Mouse (Mus musculus) heart, postnatal 10 days (tissue): ENCODE data around the gene Msh5. TPM values are rescaled to one million over a fixed set of nuclear protein-coding genes. Genes with fewer than 3 reads are reported as not detected.

Source experiments
- DNase-seq, 2 experiments: peaks; one replicate each; pipeline ENCODE4 v3.0.0; 2021
- intact Hi-C: fragments of 180-260 bp; cut with DNase I; formaldehyde crosslinking; loops from one replicate; pipeline ENCODE4 v1.15.1; 2025
- total RNA-seq, 2 experiments: library from RNA; stranded (reverse); gene quantifications; 2 replicates each; pipeline ENCODE4 v1.2.3; 2021

Msh5 gene
- total RNA-seq, 2 experiments from 2014 or later, result 2.0 TPM

DNA sequence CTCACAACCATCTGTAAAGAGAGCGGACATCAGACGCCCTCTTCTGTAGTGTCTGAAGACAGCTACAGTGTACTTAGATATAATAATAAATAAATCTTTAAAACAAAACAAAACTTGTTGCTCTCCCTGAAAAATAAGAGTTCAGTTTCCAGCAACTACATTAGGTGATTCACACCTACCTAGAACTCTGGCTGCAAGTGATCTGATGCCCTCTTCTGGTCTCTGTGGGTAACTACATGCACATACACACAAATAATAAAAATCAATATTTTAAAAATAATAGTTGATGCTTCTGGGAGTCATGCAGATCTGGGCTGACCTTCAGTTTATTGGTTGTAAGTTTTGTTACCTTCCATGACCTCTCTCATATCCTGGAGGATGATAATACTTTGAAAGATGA lies 62.3 kb downstream of the Msh5 start:
- no peak for DNase-seq
- intact Hi-C loops, result loop anchor here (5.0 kb wide), 2 partner anchors 72 to 127 kb away; partner anchors contain the start of gene Slc44a4

DNA sequence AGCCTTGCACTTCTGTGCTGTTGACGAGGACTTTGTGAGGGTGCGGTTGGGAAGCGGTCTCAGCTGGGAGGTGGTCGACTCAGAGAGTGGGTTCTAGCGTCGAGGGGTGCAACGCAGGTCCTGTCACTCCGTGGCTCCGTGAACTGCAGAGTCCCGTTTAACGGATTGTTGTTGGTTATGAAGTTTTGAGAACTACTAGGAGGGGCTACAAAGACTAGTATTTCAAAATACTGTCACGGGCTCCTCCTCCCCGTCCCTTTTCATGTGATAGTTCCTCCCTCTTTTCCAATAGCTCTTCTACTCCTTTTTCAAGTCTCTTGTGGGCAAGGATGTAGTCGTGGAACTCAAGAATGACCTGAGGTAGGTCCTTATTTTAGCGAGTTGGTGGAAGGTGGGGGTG lies 64.2 kb downstream of the Msh5 start:
- DNase-seq, result no peak
- intact Hi-C loops, result loop anchor here (1.0 to 5.0 kb wide), 3 partner anchors 27 to 125 kb away; partner anchors contain the start of gene Slc44a4

DNA sequence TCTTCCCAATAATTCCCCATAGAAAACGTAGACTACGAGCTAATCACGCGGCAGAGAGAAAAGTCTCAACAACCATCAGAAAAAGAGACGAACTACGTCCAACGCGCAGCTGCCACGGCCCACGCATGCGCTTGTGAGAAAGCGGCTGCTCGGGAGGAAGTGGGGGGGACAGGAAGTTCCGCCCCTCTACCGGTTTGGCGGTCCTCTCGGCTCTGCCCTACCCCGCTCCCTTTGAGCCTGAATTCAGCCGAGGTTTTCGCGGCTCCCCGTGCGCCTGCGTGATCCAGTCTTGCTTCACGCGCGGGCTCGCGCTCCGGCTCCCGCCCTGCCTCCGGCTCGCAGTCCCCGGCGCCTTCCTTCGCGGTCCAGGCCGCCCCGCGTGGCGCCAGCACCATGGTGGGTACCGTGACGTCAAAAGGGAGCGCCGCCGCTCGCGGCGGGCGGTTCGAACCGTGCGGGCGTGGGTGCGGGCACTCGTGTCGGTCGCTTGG lies 64.8 kb downstream of the Msh5 start, which contains the start of gene Lsm2:
TSS of gene Lsm2 (plus strand) at position 173 of the 491 bp plus-strand sequence.
- peak; percentile 95 to 96 for DNase-seq
- intact Hi-C loops, result loop anchor here (1.0 to 5.0 kb wide), 3 partner anchors 26 to 124 kb away; partner anchors contain the start of gene Slc44a4

DNA sequence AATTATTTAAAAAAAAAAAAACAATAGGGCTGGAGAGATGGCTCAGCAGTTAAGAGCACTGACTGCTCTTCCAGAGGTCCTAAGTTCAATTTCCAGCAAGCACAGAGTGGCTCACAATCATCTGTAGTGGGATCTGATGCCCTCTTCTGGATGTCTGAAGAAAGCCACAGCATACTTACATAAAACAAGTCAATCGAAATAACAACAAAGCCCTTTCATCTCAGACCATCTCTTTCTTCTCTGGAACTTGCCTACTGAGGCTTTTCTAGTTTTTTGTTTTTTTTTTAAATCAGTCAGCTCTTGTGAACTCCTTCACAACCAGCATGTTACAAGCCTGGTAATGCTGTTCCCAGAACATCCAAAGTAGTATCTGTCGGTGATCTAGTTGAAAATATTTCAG lies 65.9 kb downstream of the Msh5 start:
- DNase-seq, result peak; percentile 64 to 66
- intact Hi-C loops, result loop anchor here (1.0 to 5.0 kb wide), 3 partner anchors 28 to 123 kb away; partner anchors contain the start of gene Slc44a4

DNA sequence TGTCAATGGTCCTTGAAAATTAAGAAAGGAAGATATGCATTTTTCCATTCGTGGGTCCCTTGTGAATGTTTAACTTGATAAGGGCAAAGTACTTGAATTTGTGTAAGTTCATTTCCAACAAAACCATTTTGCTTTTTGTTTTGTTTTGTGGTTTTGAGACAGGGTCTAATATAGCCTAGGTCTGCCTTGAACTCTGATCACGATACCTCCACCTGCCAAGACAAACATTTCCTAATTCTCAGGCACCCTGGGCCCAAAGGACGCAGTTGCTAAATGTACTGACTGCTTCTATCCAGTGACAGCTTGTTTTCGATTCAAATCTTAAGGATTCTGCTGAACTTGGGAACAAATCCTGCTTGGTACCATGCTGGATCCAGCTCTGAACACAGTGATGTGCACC lies 66.9 kb downstream of the Msh5 start:
- DNase-seq, result no peak
- intact Hi-C loops, result loop anchor here (1.0 to 5.0 kb wide), 3 partner anchors 27 to 122 kb away; partner anchors contain the start of gene Slc44a4

Other genes starting within 250 kb of the Msh5 start
- gene Cyp21a1, start 242.2 kb downstream of the Msh5 start, total RNA-seq, result not detected
- 10 to 100 TPM; 12.5 to 13.5 TPM for gene Stk19, start 209.8 kb downstream of the Msh5 start, total RNA-seq
- 10 to 100 TPM; 16.9 to 20.5 TPM for gene Dxo, start 209.7 kb downstream of the Msh5 start, total RNA-seq
- gene Skiv2l, start 196.5 kb downstream of the Msh5 start, total RNA-seq, result 10 to 100 TPM; 27.6 to 29.3 TPM
- 10 to 100 TPM; 21.0 to 21.3 TPM for gene Nelfe, start 196.4 kb downstream of the Msh5 start, total RNA-seq
- 1 to 10 TPM; 3.5 to 7.0 TPM for gene Cfb, start 184.2 kb downstream of the Msh5 start, total RNA-seq
- 1 to 10 TPM; 5.5 to 9.3 TPM for gene Zbtb12, start 167.3 kb downstream of the Msh5 start, total RNA-seq
- gene Gm20547, start 164.7 kb downstream of the Msh5 start, total RNA-seq, result not detected
- gene C2, start 148.5 kb downstream of the Msh5 start, total RNA-seq, result 1 to 10 TPM; 3.1 to 5.6 TPM
- 10 to 100 TPM; 52.4 to 58.2 TPM for gene Ehmt2, start 148.3 kb downstream of the Msh5 start, total RNA-seq
- gene Slc44a4, start 132.3 kb downstream of the Msh5 start, total RNA-seq, result not detected
- 10 to 100 TPM; 12.2 to 12.6 TPM for gene Neu1, start 115.5 kb downstream of the Msh5 start, total RNA-seq
- 1 to 10 TPM; 3.9 to 4.5 TPM for gene Hspa1b, start 87.5 kb downstream of the Msh5 start, total RNA-seq
- not detected for gene Gm20481, start 76.8 kb downstream of the Msh5 start, total RNA-seq
- 1 to 10 TPM; 2.6 TPM for gene Hspa1a, start 74.6 kb downstream of the Msh5 start, total RNA-seq
- 1 to 10 TPM; 4.0 to 4.1 TPM for gene Hspa1l, start 74.0 kb downstream of the Msh5 start, total RNA-seq
- gene Lsm2, start 64.9 kb downstream of the Msh5 start, total RNA-seq, result 10 to 100 TPM; 28.8 to 31.7 TPM
- 10 to 100 TPM; 34.5 to 35.6 TPM for gene Vars, start 45.8 kb downstream of the Msh5 start, total RNA-seq
- gene Vwa7, start 30.2 kb downstream of the Msh5 start, total RNA-seq, result 1 to 10 TPM; 3.3 to 3.8 TPM
- under 1 TPM in 1 of 2 experiments, not detected in 1; 0.38 TPM for gene Sapcd1, start 18.7 kb downstream of the Msh5 start, total RNA-seq
- 100 to 1,000 TPM; 115 to 118 TPM for gene Clic1, start 3.2 kb upstream of the Msh5 start, total RNA-seq
- 10 to 100 TPM; 84.5 to 86.1 TPM for gene Ddah2, start 12.3 kb upstream of the Msh5 start, total RNA-seq
- not detected for gene Ly6g6c, start 18.6 kb upstream of the Msh5 start, total RNA-seq
- under 1 TPM; 0.55 to 0.77 TPM for gene Mpig6b, start 19.4 kb upstream of the Msh5 start, total RNA-seq
- gene Ly6g6e, start 30.2 kb upstream of the Msh5 start, total RNA-seq, result under 1 TPM; 0.24 to 0.37 TPM
- gene Ly6g6d, start 31.3 kb upstream of the Msh5 start, total RNA-seq, result 1 to 10 TPM; 1.1 to 1.2 TPM
- not detected for gene Ly6g6f, start 38.9 kb upstream of the Msh5 start, total RNA-seq
- gene Abhd16a, start 42.5 kb upstream of the Msh5 start, total RNA-seq, result 10 to 100 TPM; 51.0 to 55.7 TPM
- not detected for gene Ly6g5c, start 61.5 kb upstream of the Msh5 start, total RNA-seq
- under 1 TPM in 1 of 2 experiments, not detected in 1; 0.67 TPM for gene Ly6g5b, start 68.7 kb upstream of the Msh5 start, total RNA-seq
- gene Gpank1, start 74.7 kb upstream of the Msh5 start, total RNA-seq, result 1 to 10 TPM; 6.6 to 8.3 TPM
- 100 to 1,000 TPM; 183 to 187 TPM for gene Csnk2b, start 75.3 kb upstream of the Msh5 start, total RNA-seq
- gene D17H6S53E, start 79.6 kb upstream of the Msh5 start, total RNA-seq, result 10 to 100 TPM; 28.5 to 32.4 TPM
- not detected for gene Apom, start 85.3 kb upstream of the Msh5 start, total RNA-seq
- gene Bag6, start 88.4 kb upstream of the Msh5 start, total RNA-seq, result 100 to 1,000 TPM; 285 to 291 TPM
- gene Prrc2a, start 118.2 kb upstream of the Msh5 start, total RNA-seq, result 100 to 1,000 TPM; 195 to 211 TPM
- 1 to 10 TPM; 2.9 to 4.6 TPM for gene Aif1, start 129.3 kb upstream of the Msh5 start, total RNA-seq
- 1 to 10 TPM; 2.8 to 4.5 TPM for gene Lst1, start 141.7 kb upstream of the Msh5 start, total RNA-seq
- gene Ltb, start 147.7 kb upstream of the Msh5 start, total RNA-seq, result 1 to 10 TPM in 1 of 2 experiments, under 1 TPM in 1; 0.94 to 1.2 TPM
- under 1 TPM; 0.72 to 0.87 TPM for gene Tnf, start 155.3 kb upstream of the Msh5 start, total RNA-seq
- gene Lta, start 158.6 kb upstream of the Msh5 start, total RNA-seq, result under 1 TPM in 1 of 2 experiments, not detected in 1; 0.17 TPM
- gene Gm16181, start 174.1 kb upstream of the Msh5 start, total RNA-seq, result under 1 TPM in 1 of 2 experiments, not detected in 1; 0.84 TPM
- 1 to 10 TPM; 4.9 to 5.7 TPM for gene Atp6v1g2, start 186.9 kb upstream of the Msh5 start, total RNA-seq
- 10 to 100 TPM in 1 of 2 experiments, 1 to 10 TPM in 1; 10.0 to 12.2 TPM for gene Nfkbil1, start 189.0 kb upstream of the Msh5 start, total RNA-seq
- 100 to 1,000 TPM; 163 to 169 TPM for gene Ddx39b, start 195.0 kb upstream of the Msh5 start, total RNA-seq
- 10 to 100 TPM; 67.7 to 69.9 TPM for gene H2-D1, start 216.0 kb upstream of the Msh5 start, total RNA-seq